Mouse (Mus musculus) limb, embryonic 14.5 days (tissue): ENCODE measurements around the gene Itgb1. TPM values are rescaled to one million over a fixed set of nuclear protein-coding genes. Genes with fewer than 3 reads are reported as not detected.

Experiments
- ATAC-seq: fragments of 200-750 bp; cut with Nextera tagmentation; 2 replicates; pipeline ENCODE4 v1.8.0; 2017; ENCODE audit warnings: low read depth, moderate number of reproducible peaks, moderate TSS enrichment; ENCODE audit not compliant: low FRiP score
- DNase-seq: peaks from one replicate; pipeline ENCODE4 v3.0.0-alpha.2; 2015; ENCODE audit warnings: low spot score
- H3K27ac ChIP-seq: fragments of 300-500 bp; sonication (generic); replicated peaks from 2 replicates; pipeline ENCODE4 v1.5.1; 2014; ENCODE audit warnings: low read depth, mild to moderate bottlenecking, low read length, moderate library complexity, mixed read lengths
- H3K27me3 ChIP-seq: fragments of 300-500 bp; sonication (generic); 2 replicates; pipeline ENCODE4 v1.6.1; 2014; ENCODE audit warnings: low read length, mixed read lengths; ENCODE audit not compliant: control insufficient read depth, insufficient read depth
- H3K36me3 ChIP-seq: fragments of 300-500 bp; sonication (generic); 2 replicates; pipeline ENCODE4 v1.6.1; 2014; ENCODE audit warnings: mild to moderate bottlenecking, low read length, moderate library complexity, mixed read lengths; ENCODE audit not compliant: control insufficient read depth, insufficient read depth
- H3K4me1 ChIP-seq: fragments of 300-500 bp; sonication (generic); 2 replicates; pipeline ENCODE4 v1.6.1; 2014; ENCODE audit warnings: antibody characterized with exemption, low read length, mixed read lengths; ENCODE audit not compliant: control insufficient read depth, insufficient read depth
- H3K4me2 ChIP-seq: fragments of 300-500 bp; sonication (generic); replicated peaks from 2 replicates; pipeline ENCODE4 v1.6.1; 2014; ENCODE audit warnings: low read depth, mild to moderate bottlenecking, low read length, moderate library complexity; ENCODE audit not compliant: severe bottlenecking
- H3K4me3 ChIP-seq: fragments of 300-500 bp; sonication (generic); replicated peaks from 2 replicates; pipeline ENCODE4 v1.5.1; 2014; ENCODE audit warnings: low read length
- H3K9ac ChIP-seq: fragments of 300-500 bp; sonication (generic); 2 replicates; pipeline ENCODE4 v1.6.1; 2014; ENCODE audit warnings: mild to moderate bottlenecking, low read depth, low read length, moderate library complexity; ENCODE audit not compliant: severe bottlenecking
- H3K9me3 ChIP-seq: fragments of 300-500 bp; sonication (generic); 2 replicates; pipeline ENCODE4 v1.6.1; 2016; ENCODE audit warnings: low read length; ENCODE audit not compliant: control insufficient read depth
- POLR2A ChIP-seq: fragments of 200-500 bp; IDR thresholded peaks from 2 replicates; pipeline ENCODE4 v1.8.0; 2012; ENCODE audit warnings: inconsistent platforms, mild to moderate bottlenecking, moderate library complexity, borderline replicate concordance; ENCODE audit not compliant: insufficient read depth, insufficient read length; ENCODE audit errors: extremely low read depth
- WGBS: fragments of 180-500 bp; shearing (Covaris S2); extraction: QIAGEN DNeasy Blood & Tissue Kit; methylation state at CpG from one replicate; pipeline ENCODE4 v1.1.7; 2014; 5-methylcytosine and 5-hydroxymethylcytosine counted together
- polyA plus RNA-seq, 2 experiments: library from polyadenylated mRNA; depleted of rRNA in 1 of 2; stranded (reverse) in 1 of 2; unstranded in 1 of 2; fragments of >200 nt; fragmentation: Nextera tagmentation in 1 of 2; extraction: Ambion mirVana in 1 of 2; gene quantifications; 2 replicates each; pipeline versions ENCODE4 v1.2.1 to v1.2.3; 2012 to 2014

Gene Itgb1
- polyA plus RNA-seq, 2 experiments = 189 to 290 TPM

DNA sequence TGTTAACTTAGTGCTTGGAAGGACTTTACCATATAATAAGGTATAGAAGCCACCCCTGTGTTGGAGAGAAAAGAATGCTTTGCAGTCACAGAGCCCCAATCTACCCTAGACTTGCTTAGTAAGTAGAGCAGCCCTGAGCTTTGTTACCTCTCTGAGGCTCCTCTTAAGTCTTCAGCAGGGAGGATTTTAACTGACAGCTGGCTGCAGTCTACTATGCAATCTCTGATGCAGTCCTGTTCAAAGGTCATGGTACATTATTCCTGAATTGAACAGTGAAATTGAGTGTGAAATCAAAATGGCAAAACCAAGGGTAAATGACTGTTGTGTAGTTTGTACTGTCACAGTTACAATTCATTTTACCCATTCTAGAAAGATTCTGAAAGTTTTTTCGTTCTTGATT lies 41.8 kb downstream of the Itgb1 start:
- ATAC-seq (no peak), DNase-seq (no peak)
- no peaks in the 10 kb centered on the region for H3K4me1 ChIP-seq
- no peaks in the 10 kb centered on the region for H3K9me3 ChIP-seq
- no peak overlapping the region for H3K4me2 ChIP-seq
- H3K9ac ChIP-seq = no peak overlapping the region
- no peaks in the 10 kb centered on the region for H3K27me3 ChIP-seq
- H3K4me3 ChIP-seq = no peak overlapping the region
- H3K27ac ChIP-seq = no peak overlapping the region
- peaks cover 82% of the 10 kb centered on the region for H3K36me3 ChIP-seq
- no peak for TF ChIP-seq POLR2A
- 90% methylated on average over 1 of the region's 1 CpGs for WGBS

DNA sequence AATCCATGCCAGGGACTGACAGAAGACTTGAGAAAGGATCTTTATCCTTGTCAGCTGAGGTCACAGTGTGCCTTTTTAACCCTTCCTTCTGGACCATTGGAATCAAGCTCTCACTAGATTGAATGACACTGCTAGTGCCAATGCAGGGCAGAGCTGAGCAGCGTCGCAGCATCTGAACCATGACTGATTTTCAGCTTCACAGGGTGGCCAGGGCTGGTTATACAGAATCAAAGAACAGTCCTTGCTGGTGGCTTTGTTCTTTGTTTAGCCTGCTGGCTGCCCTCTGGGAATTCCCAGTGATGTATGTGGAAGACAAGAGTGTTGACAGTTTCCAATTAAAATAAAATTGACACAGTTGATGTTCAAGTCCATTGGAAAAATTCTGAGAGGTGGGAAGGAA lies 46.8 kb downstream of the Itgb1 start:
- WGBS = 83% methylated on average over 2 of the region's 2 CpGs
- TF ChIP-seq POLR2A = no peak
- DNase-seq (no peak), ATAC-seq (no peak)
- Histone ChIP-seq H3K9me3 (no peaks in the 10 kb centered on the region), H3K4me3 (no peak overlapping the region), H3K4me1 (no peaks in the 10 kb centered on the region), H3K9ac (no peak overlapping the region), H3K4me2 (no peak overlapping the region), H3K27me3 (no peaks in the 10 kb centered on the region), H3K27ac (no peak overlapping the region), H3K36me3 (peaks cover 79% of the 10 kb centered on the region)

DNA sequence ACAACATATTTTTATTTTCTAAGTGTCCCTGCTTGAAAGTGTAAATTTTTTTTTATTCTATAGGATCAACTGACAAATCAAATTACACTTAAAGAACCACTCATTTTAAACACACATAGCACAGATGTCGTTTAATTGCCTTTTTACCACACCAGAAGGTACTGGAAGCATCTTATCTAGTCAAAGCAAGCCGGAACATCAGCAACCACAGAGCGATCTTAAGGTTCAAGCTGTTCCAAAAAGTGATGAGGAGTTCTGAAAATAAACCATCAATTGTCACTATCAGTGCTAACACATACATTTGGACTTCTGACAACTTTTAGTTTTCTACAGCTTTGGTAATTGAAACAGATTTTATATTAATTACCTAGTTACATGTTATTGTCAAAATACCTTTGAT lies 48.7 kb downstream of the Itgb1 start:
- DNase-seq = no peak
- H3K4me2 ChIP-seq = no peak overlapping the region
- 94% methylated on average over 3 of the region's 3 CpGs for WGBS
- no peak for ATAC-seq
- no peak overlapping the region for H3K4me3 ChIP-seq
- no peaks in the 10 kb centered on the region for H3K9me3 ChIP-seq
- no peaks in the 10 kb centered on the region for H3K27me3 ChIP-seq
- TF ChIP-seq POLR2A = no peak
- H3K27ac ChIP-seq = no peak overlapping the region
- no peaks in the 10 kb centered on the region for H3K4me1 ChIP-seq
- peaks cover 72% of the 10 kb centered on the region for H3K36me3 ChIP-seq
- H3K9ac ChIP-seq = no peak overlapping the region

DNA sequence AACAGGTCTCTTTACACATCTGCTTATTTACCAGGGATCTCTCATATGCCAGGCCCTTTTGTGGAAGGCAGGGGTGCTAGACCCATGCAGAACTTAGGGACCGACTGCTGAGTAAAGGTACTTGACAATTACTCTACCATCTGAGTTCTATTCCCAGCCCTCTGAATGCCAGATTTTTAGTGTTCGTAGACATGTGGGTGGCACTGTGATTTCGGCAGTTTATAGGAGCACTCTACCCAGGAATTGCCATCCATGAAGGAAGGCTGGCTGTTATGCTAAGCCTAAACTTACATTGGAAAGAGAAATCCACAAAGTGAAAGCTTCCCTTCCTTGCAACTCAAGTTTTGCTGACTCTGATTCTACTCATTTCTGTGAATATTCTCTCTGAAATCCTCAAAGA lies 50.2 kb downstream of the Itgb1 start:
- ATAC-seq (no peak), DNase-seq (no peak)
- Histone ChIP-seq H3K9ac (no peak overlapping the region), H3K27me3 (no peaks in the 10 kb centered on the region), H3K4me2 (no peak overlapping the region), H3K27ac (no peak overlapping the region), H3K4me3 (no peak overlapping the region), H3K4me1 (no peaks in the 10 kb centered on the region), H3K36me3 (peaks cover 64% of the 10 kb centered on the region), H3K9me3 (no peaks in the 10 kb centered on the region)
- WGBS = 94% methylated on average over 3 of the region's 3 CpGs
- no peak for TF ChIP-seq POLR2A

Other genes starting within 250 kb of the Itgb1 start
- gene Gm3952, start 113.0 kb downstream of the Itgb1 start, polyA plus RNA-seq (2012; rRNA removed) = not detected in 2 replicates
- gene Gm3952, start 113.0 kb downstream of the Itgb1 start, polyA plus RNA-seq (2014; fragmentation: Nextera tagmentation; extraction: Ambion mirVana) = not detected in 2 replicates